Mouse (Mus musculus) layer of hippocampus, adult 11-12 months (tissue): ENCODE results near the gene Pdcd1lg2.

Experiments used
- DNase-seq: peaks from one replicate; pipeline ENCODE4 v3.0.0; 2022; ENCODE audit warnings: low spot score

Pdcd1lg2 gene

DNA sequence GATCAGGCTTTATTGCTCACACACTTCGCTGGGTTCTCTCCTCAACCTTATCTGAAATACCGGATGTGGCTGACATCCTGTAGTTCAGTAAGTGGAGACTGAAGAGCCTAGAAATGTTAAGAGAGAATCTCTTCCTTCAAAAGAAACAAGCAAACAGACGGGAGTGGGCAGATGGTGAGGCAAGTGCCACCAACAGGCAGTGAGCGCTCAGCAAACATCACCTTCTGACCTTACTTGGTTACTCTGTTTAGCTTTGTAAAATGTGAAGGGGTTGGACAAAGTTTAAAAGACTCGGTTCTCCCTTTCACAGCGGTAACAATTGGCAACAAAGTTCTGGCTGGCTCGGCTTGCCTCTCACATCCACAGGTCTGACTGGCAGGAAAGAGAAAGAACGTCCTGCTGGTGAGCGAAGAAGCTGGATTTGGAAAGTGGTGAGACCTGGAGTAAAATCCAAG, 8.0 kb downstream of the Pdcd1lg2 start:
- DNase-seq, result no peak

- no peak for DNase-seq
Observed at GRCm38 (mm10) chr19:29419506-29419905, 8.8 kb downstream of the Pdcd1lg2 start.

GRCm38 (mm10) chr19:29419946-29420345, 9.2 kb downstream of the Pdcd1lg2 start:
- no peak for DNase-seq

DNA sequence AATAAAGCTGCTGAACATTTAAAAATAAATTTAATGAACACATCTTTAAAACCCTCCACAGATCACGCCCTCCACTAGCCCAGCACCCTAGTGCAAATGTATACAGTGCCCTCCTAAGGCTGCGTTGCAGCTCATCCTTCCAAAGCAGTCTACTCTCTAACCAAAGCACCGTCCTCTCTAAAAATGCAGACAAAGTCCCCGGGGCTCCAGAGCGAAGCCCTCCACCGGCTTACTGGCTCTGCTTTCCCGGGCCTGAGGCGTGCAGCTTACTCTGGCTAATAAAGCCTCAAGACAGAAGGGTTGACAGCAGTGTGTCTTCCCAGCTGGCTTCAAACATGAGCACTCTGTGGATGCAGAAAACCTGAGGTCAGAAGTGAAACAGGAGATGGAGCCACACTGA, 9.7 kb downstream of the Pdcd1lg2 start:
- DNase-seq, result no peak

DNA sequence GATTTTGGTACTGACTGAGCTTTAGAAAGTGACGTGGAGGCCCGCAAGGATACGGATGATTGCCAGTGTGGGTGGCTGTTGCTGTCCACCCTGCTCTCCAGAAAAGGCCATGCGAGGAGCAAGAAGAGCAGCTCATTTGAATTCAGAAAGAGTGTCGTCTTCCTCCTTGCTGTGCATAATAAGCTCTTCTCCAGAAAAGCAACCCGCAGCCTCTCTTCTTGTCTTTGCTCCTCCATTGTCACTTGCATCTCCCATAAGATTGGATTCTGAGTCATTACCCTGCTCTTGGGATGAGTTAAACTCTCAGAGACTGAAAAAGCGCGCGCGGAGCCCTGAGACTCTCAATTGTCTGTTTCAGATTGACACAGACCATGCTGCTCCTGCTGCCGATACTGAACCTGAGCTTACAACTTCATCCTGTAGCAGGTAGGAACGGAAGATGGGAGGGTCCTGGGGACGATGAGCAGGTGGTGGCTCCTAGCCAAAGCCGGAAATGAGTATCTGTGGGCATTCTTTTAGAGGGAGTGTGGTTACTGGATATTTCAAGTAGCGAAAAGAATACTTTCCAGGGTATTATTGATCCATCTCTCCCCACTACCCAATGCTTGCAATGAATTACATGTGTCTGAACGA, 11.4 kb downstream of the Pdcd1lg2 start:
- no peak for DNase-seq

DNA sequence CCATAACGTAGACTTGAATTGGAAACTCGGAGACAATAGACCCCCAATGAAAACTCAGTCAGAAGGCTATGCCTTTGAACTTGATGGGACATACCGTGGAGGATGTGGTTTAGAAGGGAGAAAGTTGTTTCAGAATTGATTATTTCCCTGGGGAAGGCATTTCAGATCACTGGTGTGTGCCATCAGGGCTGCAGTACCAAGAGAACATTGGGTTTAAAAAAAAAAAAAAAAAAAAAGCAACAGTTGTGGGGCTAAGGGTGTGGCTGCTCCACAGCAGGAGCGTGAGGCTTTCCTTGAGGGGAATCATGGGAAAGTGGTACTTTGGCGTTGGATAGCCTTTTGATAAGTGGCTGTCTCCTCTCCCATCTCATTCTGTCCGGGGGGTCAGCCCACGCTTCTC, 12.1 kb downstream of the Pdcd1lg2 start:
- DNase-seq, result no peak

GRCm38 (mm10) chr19:29430516-29430915, 19.8 kb downstream of the Pdcd1lg2 start:
- no peak for DNase-seq

- DNase-seq, result no peak
Observed at GRCm38 (mm10) chr19:29430953-29431352, 20.2 kb downstream of the Pdcd1lg2 start.

DNA sequence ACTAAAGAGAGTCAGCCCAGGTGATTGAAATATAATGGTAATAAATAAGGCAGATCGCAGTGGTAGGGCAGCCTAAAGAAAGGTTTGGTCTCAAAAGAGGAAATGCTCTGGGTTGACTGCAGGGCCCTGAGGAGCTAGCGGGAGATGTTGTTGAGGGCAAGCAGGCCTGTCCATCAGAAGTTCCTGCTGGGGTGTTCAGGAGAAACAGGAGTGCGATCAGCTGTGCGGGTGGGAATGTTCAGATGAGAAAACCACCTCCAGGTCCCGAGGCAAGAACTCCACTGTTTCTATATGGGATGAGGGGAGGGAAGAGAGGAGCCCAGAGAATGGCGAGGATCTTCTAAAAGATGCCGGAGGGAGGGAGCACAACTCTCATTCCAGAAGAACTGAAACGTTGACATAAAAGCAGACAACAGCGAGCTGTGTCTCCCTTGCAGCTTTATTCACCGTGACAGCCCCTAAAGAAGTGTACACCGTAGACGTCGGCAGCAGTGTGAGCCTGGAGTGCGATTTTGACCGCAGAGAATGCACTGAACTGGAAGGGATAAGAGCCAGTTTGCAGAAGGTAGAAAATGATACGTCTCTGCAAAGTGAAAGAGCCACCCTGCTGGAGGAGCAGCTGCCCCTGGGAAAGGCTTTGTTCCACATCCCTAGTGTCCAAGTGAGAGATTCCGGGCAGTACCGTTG, 26.2 kb downstream of the Pdcd1lg2 start:
- no peak for DNase-seq

GRCm38 (mm10) chr19:29437849-29438248, 27.1 kb downstream of the Pdcd1lg2 start:
- no peak for DNase-seq

- no peak for DNase-seq
Observed at GRCm38 (mm10) chr19:29439242-29439641, 28.5 kb downstream of the Pdcd1lg2 start.

DNA sequence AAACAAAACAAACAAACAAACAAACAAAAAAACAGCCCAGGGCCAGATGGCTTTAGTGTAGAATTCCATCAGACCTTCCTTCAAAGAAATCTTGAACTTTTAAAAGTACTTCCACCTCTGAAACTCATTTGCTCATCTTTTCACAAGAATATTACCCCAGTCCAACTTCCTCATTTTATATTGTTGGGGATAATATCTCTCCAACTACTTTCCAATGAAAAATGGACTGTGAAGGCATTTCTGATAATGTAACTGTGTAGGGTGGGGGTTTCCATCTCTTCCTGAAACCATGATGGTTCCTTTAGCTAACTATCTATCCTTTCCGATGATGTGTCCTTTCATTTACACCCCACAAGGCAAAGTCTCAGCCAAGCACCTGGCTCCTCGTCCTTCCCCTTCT, 31.8 kb downstream of the Pdcd1lg2 start:
- DNase-seq, result no peak

DNA sequence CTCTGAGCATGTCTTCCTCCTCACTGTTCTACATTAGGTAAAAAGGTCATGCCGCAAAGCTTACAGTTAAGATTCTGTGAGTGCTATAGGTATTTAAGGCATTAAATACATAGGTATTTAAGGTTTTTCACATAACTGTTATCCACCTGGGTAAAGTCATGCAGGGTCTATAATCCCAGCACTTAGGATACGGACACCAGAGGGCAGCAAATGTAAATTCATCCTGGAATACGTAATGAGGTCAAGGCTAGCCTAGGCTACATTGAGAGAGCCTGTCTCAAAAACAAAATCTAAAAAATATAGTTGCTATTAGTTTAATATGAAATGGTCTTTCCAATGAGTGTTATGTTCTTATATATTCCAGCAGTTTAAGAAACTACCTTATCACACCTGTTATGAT, 33.6 kb downstream of the Pdcd1lg2 start:
- no peak for DNase-seq

DNA sequence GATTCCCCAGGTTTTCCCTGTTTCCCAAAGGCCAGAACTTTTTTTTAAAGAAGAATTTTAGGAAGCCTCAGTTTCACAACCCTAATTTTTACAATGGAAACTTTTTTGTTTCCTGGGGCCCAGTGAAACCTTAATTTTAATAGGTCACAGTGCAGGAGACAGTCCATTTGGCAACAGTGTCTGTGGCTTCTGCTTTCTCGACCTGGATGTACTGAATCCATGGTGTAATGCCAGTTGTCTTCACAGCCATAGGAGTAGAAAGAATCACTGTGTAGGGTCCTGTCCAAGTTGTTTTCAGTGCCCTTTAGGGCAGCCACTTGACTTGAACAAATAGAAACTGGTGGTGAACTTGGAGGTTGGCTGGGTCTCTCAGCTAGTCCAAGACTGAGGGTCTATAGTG, 37.7 kb downstream of the Pdcd1lg2 start:
- no peak for DNase-seq

- DNase-seq, result no peak
Observed at GRCm38 (mm10) chr19:29450376-29450775, 39.7 kb downstream of the Pdcd1lg2 start.

DNA sequence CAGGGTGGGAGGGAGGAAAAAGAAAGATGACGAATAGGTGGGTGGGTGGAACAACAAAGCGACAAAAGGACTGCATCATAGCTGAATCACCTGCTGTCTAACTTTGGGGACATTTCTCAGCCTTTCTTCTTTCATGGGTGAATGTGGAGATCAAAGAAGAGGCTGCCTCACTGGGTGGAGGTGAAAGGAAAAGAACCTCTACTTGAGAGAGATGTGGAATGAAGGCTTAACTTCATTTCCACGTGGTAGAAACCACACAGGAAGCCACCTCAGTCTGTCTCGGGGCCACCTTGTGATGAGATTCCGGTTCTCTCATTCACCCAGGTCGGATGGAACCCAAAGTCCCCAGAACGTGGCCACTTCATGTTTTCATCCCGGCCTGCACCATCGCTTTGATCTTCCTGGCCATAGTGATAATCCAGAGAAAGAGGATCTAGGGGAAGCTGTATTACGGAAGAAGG, 43.5 kb downstream of the Pdcd1lg2 start:
- DNase-seq, result no peak

- no peak for DNase-seq
Observed at GRCm38 (mm10) chr19:29455156-29455555, 44.4 kb downstream of the Pdcd1lg2 start.

DNA sequence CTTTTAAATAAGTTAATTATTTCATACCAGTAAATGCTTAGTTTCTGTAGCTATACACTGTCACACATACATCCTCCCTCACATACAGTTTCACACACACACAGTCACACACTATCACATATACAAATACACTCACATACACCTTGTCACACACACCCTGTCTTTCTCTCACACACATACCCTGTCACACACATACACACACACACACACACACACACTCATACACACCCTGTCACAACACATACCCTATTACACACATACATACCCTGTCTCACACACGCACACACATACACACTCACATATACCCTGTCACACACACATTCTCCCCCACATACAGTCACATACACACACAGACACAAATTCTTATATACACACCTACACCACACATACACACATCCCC, 47.3 kb downstream of the Pdcd1lg2 start:
- no peak for DNase-seq

DNA sequence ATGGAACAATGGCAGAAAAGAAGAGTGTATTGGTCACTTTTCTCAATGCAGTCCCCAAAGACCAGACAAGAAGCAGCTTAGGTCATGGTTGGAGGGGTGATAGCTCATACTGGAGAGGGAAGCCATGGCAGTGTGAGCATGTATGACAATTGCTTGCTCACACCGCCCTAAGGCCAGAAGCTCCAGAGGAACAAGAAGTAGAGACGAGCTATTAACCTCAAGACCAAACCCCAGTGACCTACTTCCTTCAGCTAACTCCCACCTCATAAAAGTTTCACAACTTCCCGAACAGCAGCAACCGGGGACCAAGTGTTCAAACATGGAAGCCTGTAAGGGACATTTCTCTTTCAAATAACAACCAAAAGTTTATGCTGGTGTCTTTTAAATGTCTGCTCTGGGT, 51.7 kb downstream of the Pdcd1lg2 start:
- DNase-seq, result no peak

GRCm38 (mm10) chr19:29463645-29464395, 53.1 kb downstream of the Pdcd1lg2 start:
- no peak for DNase-seq

- no peak for DNase-seq
Observed at GRCm38 (mm10) chr19:29466819-29467218, 56.1 kb downstream of the Pdcd1lg2 start.

GRCm38 (mm10) chr19:29468941-29469685, 58.4 kb downstream of the Pdcd1lg2 start:
- DNase-seq, result no peak
